Mouse (Mus musculus) CH12.LX (cell line): ENCODE measurements around the gene Cks2.

Experiments used
- BHLHE40 ChIP-seq: IDR thresholded peaks from 2 replicates; pipeline ENCODE4 v1.6.1; 2011; ENCODE audit warnings: mild to moderate bottlenecking, low read depth, low read length, improper control_type of control experiment
- CTCF ChIP-seq, 2 experiments: IDR thresholded peaks in 1 of 2; conservative IDR thresholded peaks in 1 of 2; 2 replicates each; pipeline ENCODE4 v1.5.1; 2011 to 2012; ENCODE audit warnings: low read depth in 2 of 2, low read length in 2 of 2, improper control_type of control experiment in 1 of 2, inconsistent platforms in 1 of 2, mild to moderate bottlenecking in 1 of 2, moderate library complexity in 1 of 2
- E2F4 ChIP-seq: IDR thresholded peaks from 2 replicates; pipeline ENCODE4 v1.6.1; 2011; ENCODE audit warnings: low read depth, low read length, improper control_type of control experiment; ENCODE audit not compliant: insufficient replicate concordance
- EP300 ChIP-seq: IDR thresholded peaks from 2 replicates; pipeline ENCODE4 v1.6.1; 2011; ENCODE audit warnings: low read length, improper control_type of control experiment
- ETS1 ChIP-seq: conservative IDR thresholded peaks from 2 replicates; pipeline ENCODE4 v1.6.1; 2012; ENCODE audit warnings: low read depth, mild to moderate bottlenecking, inconsistent platforms, low read length, improper control_type of control experiment, moderate library complexity
- HCFC1 ChIP-seq: IDR thresholded peaks from 2 replicates; pipeline ENCODE4 v1.6.1; 2012; ENCODE audit warnings: low read depth, mild to moderate bottlenecking, inconsistent platforms, low read length, improper control_type of control experiment
- MAX ChIP-seq: IDR thresholded peaks from 2 replicates; pipeline ENCODE4 v1.6.1; 2011; ENCODE audit warnings: low read length, improper control_type of control experiment
- MEF2A ChIP-seq: IDR thresholded peaks from 2 replicates; pipeline ENCODE4 v1.6.1; 2014; ENCODE audit warnings: low read depth, mild to moderate bottlenecking, inconsistent platforms, low read length, improper control_type of control experiment, borderline replicate concordance
- POLR2A ChIP-seq: IDR thresholded peaks from 2 replicates; pipeline ENCODE4 v1.6.1; 2011; ENCODE audit warnings: low read depth, mild to moderate bottlenecking, improper control_type of control experiment, low read length
- RAD21 ChIP-seq: IDR thresholded peaks from 2 replicates; pipeline ENCODE4 v1.6.1; 2011; ENCODE audit warnings: low read depth, mild to moderate bottlenecking, low read length, improper control_type of control experiment, moderate library complexity
- SIN3A ChIP-seq: IDR thresholded peaks from 2 replicates; pipeline ENCODE4 v1.6.1; 2012; ENCODE audit warnings: low read length, improper control_type of control experiment, inconsistent platforms
- USF1 ChIP-seq: IDR thresholded peaks from 2 replicates; pipeline ENCODE4 v1.6.1; 2014; ENCODE audit warnings: low read depth, mild to moderate bottlenecking, inconsistent platforms, low read length, improper control_type of control experiment

- TF ChIP-seq EP300 (no peak), MEF2A (no peak), SIN3A (no peak), CTCF (conservative IDR thresholded peaks at IDR 0.05 in 1 of 2, IDR thresholded peaks at IDR 0.05 in 1 of 2; ENCODE audit: low read depth in 2 of 2, low read length in 2 of 2) (no peak), POLR2A (no peak), MAX (no peak), RAD21 (no peak), USF1 (no peak), ETS1 (no peak), BHLHE40 (no peak), HCFC1 (no peak), E2F4 (no peak)
Measured at GRCm38 (mm10) chr13:51616417-51617044, 28.5 kb upstream of the Cks2 start.
